Mouse (Mus musculus) stomach, postnatal 0 days (tissue): ENCODE measurements around the gene Rap1gap2.

Experiments
- CTCF ChIP-seq: IDR thresholded peaks from 2 replicates; pipeline ENCODE4 v1.5.1; 2016; ENCODE audit warnings: antibody characterized with exemption, low read depth, mild to moderate bottlenecking, moderate library complexity
- EP300 ChIP-seq: optimal IDR thresholded peaks from 2 replicates; pipeline ENCODE3; 2016; ENCODE audit warnings: antibody characterized with exemption

DNA sequence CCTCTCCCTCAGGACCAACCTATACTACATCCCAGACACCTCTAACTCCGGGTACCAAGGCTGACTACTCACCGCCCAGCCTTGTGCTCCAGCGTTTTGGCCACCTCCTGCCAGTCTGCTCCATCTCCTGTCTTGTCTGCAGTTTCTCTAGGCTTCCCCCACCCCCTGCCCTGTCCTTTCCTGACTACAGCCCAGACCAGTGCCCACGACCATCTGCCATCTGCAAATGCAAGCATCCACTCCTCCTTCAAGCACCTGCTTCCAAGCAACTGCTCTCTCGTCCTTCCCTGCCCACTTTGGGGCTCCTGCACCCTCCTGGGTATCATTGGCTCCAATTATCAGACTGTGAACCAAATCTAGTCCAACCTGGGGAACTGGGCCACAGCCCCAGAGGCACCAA, 24.3 kb downstream of the Rap1gap2 start:
- TF ChIP-seq CTCF, result no peak
- no peak for TF ChIP-seq EP300
